Mouse (Mus musculus) retina, embryonic 14.5 days (tissue): Measurements from ENCODE around the gene Adgrb2.

Experiments used
- DNase-seq: peaks from one replicate; pipeline ENCODE4 v3.0.0-alpha.2; 2015; ENCODE audit warnings: low spot score

The Adgrb2 gene

GRCm38 (mm10) chr4:130031146-130031545, 46.5 kb downstream of the Adgrb2 start:
- no peak for DNase-seq

GRCm38 (mm10) chr4:130033496-130033895, 48.8 kb downstream of the Adgrb2 start:
- no peak for DNase-seq

- DNase-seq: peak; percentile 58
Measured at GRCm38 (mm10) chr4:130036112-130036511, 51.4 kb downstream of the Adgrb2 start.

- DNase-seq: peak; percentile 55
Measured at GRCm38 (mm10) chr4:130036573-130037401, 52.1 kb downstream of the Adgrb2 start.

- no peak for DNase-seq
Measured at GRCm38 (mm10) chr4:130039351-130039750, 54.7 kb downstream of the Adgrb2 start.

- DNase-seq: no peak
Measured at GRCm38 (mm10) chr4:130041076-130041475, 56.4 kb downstream of the Adgrb2 start.

- DNase-seq: no peak
Measured at GRCm38 (mm10) chr4:130044211-130044610, 59.5 kb downstream of the Adgrb2 start.

- DNase-seq: no peak
Measured at GRCm38 (mm10) chr4:130045609-130046008, 60.9 kb downstream of the Adgrb2 start.

- DNase-seq: peak; percentile 60
Measured at GRCm38 (mm10) chr4:130047331-130048202, 62.9 kb downstream of the Adgrb2 start, which contains the start of gene Col16a1. Gene Col16a1 (plus strand): TSS chr4:130047840.

- no peak for DNase-seq
Measured at GRCm38 (mm10) chr4:130048203-130048479, 63.5 kb downstream of the Adgrb2 start.

- DNase-seq: no peak
Measured at GRCm38 (mm10) chr4:130050056-130050824, 65.6 kb downstream of the Adgrb2 start.

GRCm38 (mm10) chr4:130052283-130052682, 67.6 kb downstream of the Adgrb2 start:
- no peak for DNase-seq

GRCm38 (mm10) chr4:130053111-130053510, 68.4 kb downstream of the Adgrb2 start:
- no peak for DNase-seq

GRCm38 (mm10) chr4:130054727-130055126, 70.1 kb downstream of the Adgrb2 start:
- DNase-seq: no peak

GRCm38 (mm10) chr4:130055160-130056010, 70.7 kb downstream of the Adgrb2 start:
- no peak for DNase-seq

GRCm38 (mm10) chr4:130056011-130056322, 71.3 kb downstream of the Adgrb2 start:
- no peak for DNase-seq

GRCm38 (mm10) chr4:130056471-130056870, 71.8 kb downstream of the Adgrb2 start:
- no peak for DNase-seq

GRCm38 (mm10) chr4:130060937-130061336, 76.3 kb downstream of the Adgrb2 start:
- no peak for DNase-seq

GRCm38 (mm10) chr4:130063191-130063590, 78.5 kb downstream of the Adgrb2 start:
- DNase-seq: no peak

- peak; percentile 71 for DNase-seq
Measured at GRCm38 (mm10) chr4:130066816-130067215, 82.1 kb downstream of the Adgrb2 start.

GRCm38 (mm10) chr4:130070523-130070922, 85.9 kb downstream of the Adgrb2 start:
- no peak for DNase-seq

GRCm38 (mm10) chr4:130071758-130072157, 87.1 kb downstream of the Adgrb2 start:
- DNase-seq: no peak
